Mouse (Mus musculus) embryonic fibroblast, embryonic 13.5 days (primary cell): ENCODE data around the gene Slc35c1. TPM values are rescaled to one million over a fixed set of nuclear protein-coding genes. Genes with fewer than 3 reads are reported as not detected.

Experiments
- H3K27ac ChIP-seq: 2 replicates; pipeline ENCODE4 v1.5.1; 2012; ENCODE audit warnings: low read length, control low read depth, inconsistent platforms; ENCODE audit not compliant: insufficient read depth
- H3K4me1 ChIP-seq: 2 replicates; pipeline ENCODE4 v1.6.1; 2011; ENCODE audit warnings: low read length; ENCODE audit not compliant: control insufficient read depth, insufficient read depth
- H3K4me3 ChIP-seq: 2 replicates; pipeline ENCODE4 v1.5.1; 2011; ENCODE audit warnings: mild to moderate bottlenecking, control low read depth, low read length; ENCODE audit not compliant: insufficient read depth
- CTCF ChIP-seq: IDR thresholded peaks from 2 replicates; pipeline ENCODE4 v1.5.1; 2011; ENCODE audit warnings: mild to moderate bottlenecking, control low read depth, low read length, moderate library complexity, borderline replicate concordance; ENCODE audit not compliant: insufficient read depth
- POLR2A ChIP-seq: IDR thresholded peaks from 2 replicates; pipeline ENCODE4 v1.6.1; 2011; ENCODE audit warnings: low read depth, mild to moderate bottlenecking, control low read depth, low read length, moderate library complexity
- polyA plus RNA-seq: library from polyadenylated mRNA; stranded (reverse); fragments of >200 nt; gene quantifications from 2 replicates; pipeline ENCODE4 v1.2.4, GENCODE M21; 2011; ENCODE audit warnings: low read depth; ENCODE audit not compliant: missing spikeins, insufficient read length

Gene Slc35c1
- polyA plus RNA-seq, 1 experiment, result 12.9 TPM

DNA sequence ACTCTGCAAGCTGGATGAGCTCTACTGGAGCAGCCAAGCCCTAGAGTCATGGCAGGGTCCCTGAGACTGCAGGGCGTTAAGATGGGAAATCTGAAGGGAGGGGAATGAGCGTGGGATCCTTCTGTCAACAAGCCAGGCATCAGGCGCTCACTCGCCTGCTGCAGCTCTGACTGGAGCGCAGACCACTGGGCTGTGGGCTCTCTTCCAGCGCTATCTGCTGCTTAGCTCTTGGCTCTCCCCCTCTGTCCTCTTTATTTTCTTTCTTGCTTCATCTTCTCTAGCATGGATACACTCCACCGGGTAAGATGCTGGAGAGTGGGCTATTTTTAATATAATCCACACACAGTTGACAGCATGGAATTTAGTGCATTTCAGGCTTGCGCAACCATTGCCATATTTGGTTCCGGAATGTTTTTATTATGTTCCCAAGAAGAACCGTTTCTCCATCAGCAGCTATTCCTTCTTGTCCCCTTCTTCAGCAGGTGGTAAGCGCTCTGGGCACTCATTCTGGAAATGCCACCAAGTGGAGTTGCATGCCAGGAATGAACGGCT lies 31.7 kb upstream of the Slc35c1 start:
- H3K4me3 ChIP-seq, result no peak overlapping the region
- peaks cover 5% of the 10 kb centered on the region; the same call in 1 of the 2 replicates for H3K4me1 ChIP-seq
- H3K27ac ChIP-seq, result no peak overlapping the region
- no peak for TF ChIP-seq CTCF
- no peak for TF ChIP-seq POLR2A

DNA sequence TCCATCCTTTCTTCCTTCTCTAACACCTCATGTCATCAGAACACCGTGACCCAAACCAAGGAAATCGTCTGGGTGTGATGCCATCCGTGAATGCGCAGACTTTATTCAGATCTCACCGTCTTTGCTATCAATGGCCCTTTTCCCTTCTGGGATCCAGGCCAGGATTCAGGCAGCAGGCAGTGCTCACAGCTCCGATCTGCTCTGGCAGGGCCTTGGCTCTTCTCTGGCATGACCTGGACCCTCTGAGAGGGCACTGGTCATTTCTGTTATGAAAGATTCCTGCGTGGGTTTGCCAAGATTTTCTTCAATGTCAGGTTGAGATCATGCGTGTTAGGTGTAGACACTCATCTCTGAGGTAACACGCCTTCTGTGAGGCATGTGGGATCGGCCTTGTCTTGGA lies 30.2 kb upstream of the Slc35c1 start:
- no peak overlapping the region for H3K27ac ChIP-seq
- H3K4me3 ChIP-seq, result no peak overlapping the region
- H3K4me1 ChIP-seq, result peaks cover 5% of the 10 kb centered on the region; the same call in 1 of the 2 replicates
- TF ChIP-seq CTCF, result no peak
- no peak for TF ChIP-seq POLR2A

DNA sequence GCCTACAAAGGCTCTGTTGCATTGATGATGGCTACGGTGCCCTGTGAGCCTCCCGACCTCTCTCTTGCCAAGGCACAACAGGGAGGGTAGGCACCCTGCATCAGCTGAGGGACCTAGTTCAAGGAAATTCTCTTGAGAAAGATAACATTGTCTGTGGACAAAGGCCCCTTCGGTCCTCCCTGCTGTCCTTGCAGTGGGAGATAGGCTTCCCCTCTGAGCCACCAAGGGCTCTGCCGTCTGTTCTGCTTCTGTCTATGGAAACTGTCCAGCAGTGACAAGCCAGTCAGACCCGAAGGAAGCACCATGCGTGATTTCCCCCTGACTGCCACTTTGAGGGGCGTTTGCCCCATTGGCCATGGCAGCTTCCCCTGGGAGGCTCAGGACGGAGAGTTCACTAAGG lies 27.5 kb upstream of the Slc35c1 start:
- H3K27ac ChIP-seq, result no peak overlapping the region
- no peak overlapping the region for H3K4me3 ChIP-seq
- TF ChIP-seq CTCF (no peak), POLR2A (no peak)
- peaks cover 5% of the 10 kb centered on the region; the same call in 1 of the 2 replicates for H3K4me1 ChIP-seq

DNA sequence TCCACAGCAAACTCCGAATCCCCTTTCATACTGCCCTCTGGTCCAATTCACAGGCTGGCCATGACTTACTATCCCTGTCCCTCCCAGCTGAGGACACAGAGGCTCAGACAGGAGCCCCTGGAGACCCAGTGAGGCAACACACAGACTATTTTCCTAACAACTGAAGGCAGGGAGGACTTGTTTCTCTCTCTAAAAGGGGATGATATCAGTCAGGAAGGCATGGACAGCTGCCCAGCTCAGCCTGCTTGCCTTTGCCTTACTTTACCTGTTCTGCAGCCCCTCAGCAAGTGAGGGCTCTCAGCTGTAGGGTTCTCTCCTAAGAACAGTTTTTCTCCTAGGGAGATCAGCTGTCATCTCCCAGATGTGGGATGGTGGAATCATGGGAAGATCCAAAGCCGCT lies 26.6 kb upstream of the Slc35c1 start:
- Histone ChIP-seq H3K27ac (no peak overlapping the region), H3K4me1 (peaks cover 4% of the 10 kb centered on the region; the same call in 1 of the 2 replicates), H3K4me3 (no peak overlapping the region)
- TF ChIP-seq POLR2A, result no peak
- TF ChIP-seq CTCF, result no peak

DNA sequence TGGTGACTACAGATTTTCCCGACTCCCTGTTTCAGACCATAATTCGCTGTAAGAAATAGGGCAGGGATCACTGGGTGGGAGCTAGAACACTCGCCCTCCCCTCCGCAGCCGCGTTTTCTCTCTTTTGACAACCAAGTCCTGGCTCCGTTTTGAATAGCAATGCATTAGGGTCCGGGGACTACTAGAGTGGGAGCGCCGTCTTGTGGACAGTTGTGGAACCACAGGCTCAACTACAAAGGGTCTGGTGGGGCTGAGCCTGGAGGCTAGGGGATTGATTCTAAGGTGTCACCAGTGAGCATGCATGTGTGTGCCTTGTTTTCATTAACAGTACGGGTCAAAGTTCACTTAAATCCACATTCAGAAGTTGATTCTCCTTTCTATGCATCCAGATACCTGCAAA lies 26.1 kb upstream of the Slc35c1 start:
- Histone ChIP-seq H3K4me1 (no peaks in the 10 kb centered on the region), H3K4me3 (no peak overlapping the region), H3K27ac (no peak overlapping the region)
- TF ChIP-seq POLR2A (no peak), CTCF (peak; percentile 76)

DNA sequence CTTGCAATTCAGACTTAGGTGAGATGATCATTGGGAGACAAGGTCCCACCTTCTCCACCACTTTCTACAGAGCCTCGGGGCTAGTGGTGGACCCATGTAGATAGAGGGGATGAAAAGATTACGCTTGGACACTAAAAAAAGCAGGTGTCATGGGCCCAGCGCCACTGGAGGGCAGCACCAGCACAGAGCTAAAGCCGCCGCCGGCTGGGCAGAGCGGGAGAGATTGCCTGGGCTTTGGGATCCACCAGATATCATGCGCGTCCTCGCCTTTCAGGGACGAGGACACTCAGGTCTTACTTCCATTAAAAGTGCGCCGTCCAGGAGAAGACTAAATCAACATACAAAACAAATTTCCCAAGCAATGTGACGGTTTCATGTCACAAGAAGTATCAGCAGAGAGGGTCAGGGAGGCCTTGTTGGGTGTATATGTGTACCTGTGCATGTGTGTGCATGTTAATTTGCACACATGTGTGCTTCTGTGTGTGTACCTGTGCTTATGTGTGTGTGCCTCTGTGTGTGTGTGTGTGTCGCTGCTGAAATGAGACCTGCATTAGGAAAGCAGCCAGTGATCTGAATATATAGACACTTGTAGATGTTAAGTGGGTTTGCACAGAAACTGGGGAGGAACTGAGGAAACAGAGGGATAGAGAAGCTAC lies 25.4 kb upstream of the Slc35c1 start:
- H3K4me1 ChIP-seq, result no peaks in the 10 kb centered on the region
- no peak overlapping the region for H3K4me3 ChIP-seq
- peak; percentile 78 for TF ChIP-seq CTCF
- TF ChIP-seq POLR2A, result no peak
- no peak overlapping the region for H3K27ac ChIP-seq

DNA sequence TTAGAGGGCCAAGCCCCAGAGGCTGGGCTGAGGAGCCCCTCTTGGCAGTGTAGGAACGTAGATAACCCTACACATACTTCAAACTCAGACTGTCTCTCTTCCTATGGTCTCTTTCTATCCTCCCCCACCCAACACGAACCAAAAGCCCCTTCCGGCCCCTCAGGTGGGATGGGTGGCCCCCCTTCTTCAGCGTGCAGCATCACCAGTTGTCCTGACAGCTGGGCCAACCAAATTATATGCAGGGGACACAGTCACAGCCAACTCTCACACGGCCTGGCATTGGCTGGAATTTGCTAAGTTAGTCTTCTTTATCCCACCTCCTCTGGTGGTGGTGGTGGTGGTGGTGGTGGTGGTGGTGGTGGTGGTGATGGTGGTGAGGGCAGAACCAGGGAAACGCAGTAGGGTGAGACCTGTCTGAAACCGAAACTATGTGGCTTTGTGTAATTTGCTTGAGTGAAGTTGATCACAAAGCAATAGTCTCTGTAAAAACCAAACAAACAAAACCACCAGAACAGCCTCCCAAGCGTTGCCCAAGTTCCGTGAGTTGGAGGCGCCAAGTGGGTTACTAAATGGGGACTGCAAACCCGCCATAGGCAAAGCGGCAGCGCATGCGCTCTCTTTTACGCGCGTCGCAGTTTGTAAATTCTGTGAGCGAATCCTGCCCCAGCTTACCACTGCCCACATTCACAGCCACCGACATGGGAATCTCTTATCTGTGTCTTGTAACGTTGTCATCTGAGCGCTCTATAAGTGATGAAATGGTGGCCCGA lies 24.1 kb upstream of the Slc35c1 start:
- peak overlapping the region; percentile 8; the same call in 1 of the 2 replicates for H3K4me3 ChIP-seq

DNA sequence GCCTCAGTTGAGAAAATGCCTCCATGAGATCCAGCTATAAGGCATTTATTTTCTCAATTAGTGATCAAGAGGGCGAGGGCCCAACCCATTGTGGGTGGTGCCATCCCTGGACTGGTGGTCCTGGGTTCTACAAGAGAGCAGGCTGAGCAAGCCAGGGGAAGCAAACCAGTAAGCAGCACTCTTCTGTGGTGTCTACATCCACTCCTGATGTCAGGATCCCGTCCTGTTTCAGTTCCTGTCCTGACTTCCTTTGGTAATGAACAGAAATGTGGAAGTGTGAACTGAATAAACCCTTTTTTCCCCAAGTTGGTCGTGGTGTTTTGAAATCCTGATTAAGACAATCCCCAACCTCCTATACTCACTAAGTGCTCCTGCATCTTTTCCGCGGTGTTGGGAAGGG lies 23.2 kb upstream of the Slc35c1 start:
- no peak overlapping the region for H3K4me3 ChIP-seq
- H3K4me1 ChIP-seq, result no peaks in the 10 kb centered on the region
- TF ChIP-seq POLR2A, result no peak
- TF ChIP-seq CTCF, result no peak
- H3K27ac ChIP-seq, result no peak overlapping the region

More for the DNA sequence above, 24.1 kb upstream of the Slc35c1 start:
- TF ChIP-seq POLR2A, result no peak
- no peak for TF ChIP-seq CTCF
- no peaks in the 10 kb centered on the region for H3K4me1 ChIP-seq
- H3K27ac ChIP-seq, result no peak overlapping the region

DNA sequence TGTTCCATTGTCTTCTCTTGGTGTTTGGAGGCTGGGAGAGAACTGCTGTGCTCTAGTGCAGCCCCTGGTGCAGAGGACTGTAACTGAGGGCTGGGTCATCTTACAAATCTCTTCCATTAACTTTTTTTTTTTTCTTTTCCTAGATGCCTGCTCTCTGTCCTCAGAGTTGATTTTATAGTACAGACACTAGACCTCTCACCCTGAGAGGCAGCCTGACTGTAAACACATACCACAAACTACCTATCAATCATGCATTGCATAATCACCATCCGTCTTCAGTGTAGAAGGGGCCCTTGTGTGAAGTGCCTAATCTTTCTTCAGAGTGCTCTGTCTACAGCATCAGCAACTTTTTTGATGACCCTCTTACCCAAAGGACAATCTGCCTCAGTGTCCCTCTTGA lies 22.2 kb upstream of the Slc35c1 start:
- TF ChIP-seq POLR2A (no peak), CTCF (no peak)
- Histone ChIP-seq H3K4me1 (no peaks in the 10 kb centered on the region), H3K4me3 (no peak overlapping the region), H3K27ac (no peak overlapping the region)

DNA sequence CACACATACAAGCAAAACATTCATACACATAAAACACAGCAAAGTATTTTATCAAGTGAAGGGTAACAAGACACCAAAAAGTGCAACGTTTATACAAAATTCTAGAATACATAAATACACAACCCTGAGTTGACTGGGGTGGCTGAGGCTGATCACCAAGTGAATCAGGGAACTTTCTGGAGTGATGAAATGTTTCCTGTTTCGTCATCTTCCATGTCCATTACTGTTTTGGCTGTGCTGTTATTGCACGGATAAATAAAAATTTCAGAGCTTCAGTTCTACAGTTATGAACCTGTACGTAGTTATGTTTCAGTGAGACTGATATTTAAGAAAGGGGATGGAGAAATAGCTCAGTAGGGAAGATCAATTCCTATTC lies 18.0 kb upstream of the Slc35c1 start:
- H3K4me3 ChIP-seq, result no peak overlapping the region
- H3K4me1 ChIP-seq, result no peaks in the 10 kb centered on the region
- TF ChIP-seq CTCF (no peak), POLR2A (no peak)
- H3K27ac ChIP-seq, result no peak overlapping the region
